Mouse (Mus musculus): ENCODE measurements around the gene Dlx1. TPM values are rescaled to one million over a fixed set of nuclear protein-coding genes. Genes with fewer than 3 reads are reported as not detected.

The Dlx1 gene
- total RNA-seq (2022) = under 1 TPM; 0.20 to 0.78 (median 0.56) TPM

DNA sequence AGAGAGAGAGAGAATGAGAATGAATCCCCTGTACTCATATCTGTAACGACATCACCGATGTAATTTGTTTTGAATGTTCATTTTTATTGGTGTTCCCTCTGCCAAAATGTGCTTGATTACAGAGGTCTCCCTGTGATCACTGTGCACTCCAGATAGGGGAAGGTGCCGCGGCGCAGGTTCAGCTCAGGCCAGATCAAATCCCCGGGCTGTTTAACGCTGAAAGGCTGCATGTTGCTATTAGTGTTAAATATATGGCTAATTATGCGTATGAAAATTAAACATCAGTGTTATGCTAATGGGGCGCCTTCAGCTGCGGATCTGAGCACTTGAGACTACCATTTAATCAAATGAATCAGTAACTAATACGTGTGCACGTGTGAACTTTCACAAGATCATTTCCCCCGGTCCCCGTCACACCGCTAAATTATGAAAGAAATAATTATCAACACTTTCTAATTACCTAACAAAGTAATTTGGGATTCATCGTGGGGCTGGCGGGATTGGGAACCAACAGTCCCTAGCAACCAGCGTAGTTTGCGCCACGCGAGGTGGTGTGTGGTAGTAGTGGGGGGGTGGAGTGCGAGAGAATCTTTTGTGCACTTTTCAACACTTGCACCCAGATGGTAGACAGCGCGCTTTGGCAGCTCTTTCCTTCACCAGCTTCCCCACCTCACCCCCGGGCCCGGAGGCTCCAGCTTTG, at the start of gene Dlx1:
TSS of gene Dlx1 (plus strand) at position 100 of the 700 bp plus-strand sequence.
- no peak for DNase-seq (ENCODE audit: low spot score)

GRCm38 (mm10) chr2:71479917-71480316, 48.0 kb upstream of the Dlx1 start:
- no peak for DNase-seq (ENCODE audit: low spot score)

DNA sequence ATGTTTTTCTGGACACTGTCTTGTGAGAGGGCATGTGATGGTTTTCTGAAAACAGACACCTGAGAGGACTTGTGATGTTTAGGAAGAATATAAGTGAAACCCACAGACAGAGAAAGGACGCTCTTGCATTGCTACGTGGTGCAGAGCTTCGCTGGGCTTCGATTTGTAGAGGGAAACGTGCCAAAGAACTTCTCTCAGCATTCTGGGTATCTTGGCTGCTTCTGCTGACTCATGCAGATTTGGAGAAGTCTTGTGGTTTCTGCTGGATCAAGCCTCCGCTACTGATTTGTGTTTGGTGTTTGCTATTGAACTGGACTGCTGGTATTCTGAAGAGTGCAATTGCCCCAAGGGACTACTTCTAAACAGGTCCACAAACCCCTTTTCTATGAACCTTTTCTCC, 46.1 kb upstream of the Dlx1 start:
- DNase-seq (ENCODE audit: low spot score) = no peak

DNA sequence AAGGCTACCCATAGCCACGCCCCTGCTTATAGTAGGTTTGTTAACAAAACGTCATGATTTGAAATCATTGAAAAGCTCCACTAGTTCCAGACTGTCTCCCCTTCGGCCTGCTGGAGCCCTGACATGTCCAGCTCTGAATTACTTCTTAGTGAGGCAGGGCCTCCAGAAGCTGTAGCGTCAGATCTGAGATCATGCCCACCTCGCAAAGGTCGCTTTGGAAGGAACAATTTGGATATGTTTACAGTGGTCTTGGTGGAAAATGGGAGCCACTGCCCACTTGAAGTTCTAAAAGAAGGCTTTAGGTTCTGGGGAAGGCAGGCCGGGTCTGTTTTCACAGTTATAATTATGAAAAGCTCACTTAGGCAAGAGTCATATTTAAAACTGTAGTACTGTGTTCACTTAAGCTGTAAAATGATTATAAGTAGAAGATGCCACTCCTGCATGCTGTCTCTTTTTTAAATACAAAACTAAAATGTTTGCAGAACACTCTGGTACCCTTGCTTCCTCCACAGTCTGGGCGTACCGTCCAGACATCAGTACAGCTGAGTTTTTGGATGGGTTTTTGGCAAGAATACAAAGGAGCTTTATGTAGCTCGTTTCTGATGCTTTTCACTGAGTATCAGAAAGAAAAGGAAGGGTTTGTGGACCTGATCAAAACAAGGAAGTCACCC, 44.7 kb upstream of the Dlx1 start:
- DNase-seq (ENCODE audit: low spot score) = no peak

- DNase-seq (ENCODE audit: low spot score) = no peak
Observed at GRCm38 (mm10) chr2:71483717-71484066, 44.2 kb upstream of the Dlx1 start.

- no peak for DNase-seq (ENCODE audit: low spot score)
Observed at GRCm38 (mm10) chr2:71491295-71491694, 36.6 kb upstream of the Dlx1 start.

GRCm38 (mm10) chr2:71493161-71493683, 34.7 kb upstream of the Dlx1 start:
- no peak for DNase-seq (ENCODE audit: low spot score)

GRCm38 (mm10) chr2:71494503-71494902, 33.4 kb upstream of the Dlx1 start:
- DNase-seq (ENCODE audit: low spot score) = no peak

DNA sequence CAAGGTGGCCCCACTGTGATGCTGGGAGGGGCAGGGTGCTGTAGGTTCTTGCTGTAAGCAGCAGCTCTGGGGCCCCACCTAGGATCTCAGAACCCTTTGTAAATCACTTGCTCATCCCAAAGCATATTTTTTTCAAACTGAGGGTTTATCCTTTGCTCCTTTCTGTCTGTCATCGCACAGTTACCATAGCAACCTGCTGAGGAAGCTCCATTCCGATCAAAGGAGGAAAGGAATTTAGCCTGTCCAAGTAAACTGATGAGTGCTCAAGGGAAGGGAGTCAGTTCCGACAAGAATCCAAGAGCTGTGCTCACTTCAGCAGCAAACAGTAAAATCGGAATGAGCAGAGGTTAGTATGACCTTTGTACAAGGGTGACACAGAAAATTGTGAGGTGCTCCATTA, 32.9 kb upstream of the Dlx1 start:
- DNase-seq (ENCODE audit: low spot score) = no peak

DNA sequence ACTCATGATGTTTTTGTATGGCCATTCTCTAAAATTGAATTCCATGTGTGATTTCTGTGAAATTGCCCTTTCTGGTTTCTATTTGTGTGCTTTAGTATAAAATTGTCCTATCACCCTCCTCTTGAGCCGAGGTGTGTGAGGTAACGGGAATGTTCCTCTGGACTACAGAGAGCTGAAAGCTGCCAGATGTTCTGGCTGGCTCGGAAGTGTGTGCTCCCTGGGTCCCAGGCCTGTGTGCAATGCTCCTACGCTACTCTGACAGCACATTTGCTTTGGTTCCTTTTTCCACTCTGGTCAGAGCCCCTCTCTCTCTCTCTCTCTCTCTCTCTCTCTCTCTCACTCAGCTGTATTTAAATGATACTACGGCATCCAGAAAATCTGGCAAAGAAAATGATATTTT, 30.7 kb upstream of the Dlx1 start:
- DNase-seq (ENCODE audit: low spot score) = no peak

DNA sequence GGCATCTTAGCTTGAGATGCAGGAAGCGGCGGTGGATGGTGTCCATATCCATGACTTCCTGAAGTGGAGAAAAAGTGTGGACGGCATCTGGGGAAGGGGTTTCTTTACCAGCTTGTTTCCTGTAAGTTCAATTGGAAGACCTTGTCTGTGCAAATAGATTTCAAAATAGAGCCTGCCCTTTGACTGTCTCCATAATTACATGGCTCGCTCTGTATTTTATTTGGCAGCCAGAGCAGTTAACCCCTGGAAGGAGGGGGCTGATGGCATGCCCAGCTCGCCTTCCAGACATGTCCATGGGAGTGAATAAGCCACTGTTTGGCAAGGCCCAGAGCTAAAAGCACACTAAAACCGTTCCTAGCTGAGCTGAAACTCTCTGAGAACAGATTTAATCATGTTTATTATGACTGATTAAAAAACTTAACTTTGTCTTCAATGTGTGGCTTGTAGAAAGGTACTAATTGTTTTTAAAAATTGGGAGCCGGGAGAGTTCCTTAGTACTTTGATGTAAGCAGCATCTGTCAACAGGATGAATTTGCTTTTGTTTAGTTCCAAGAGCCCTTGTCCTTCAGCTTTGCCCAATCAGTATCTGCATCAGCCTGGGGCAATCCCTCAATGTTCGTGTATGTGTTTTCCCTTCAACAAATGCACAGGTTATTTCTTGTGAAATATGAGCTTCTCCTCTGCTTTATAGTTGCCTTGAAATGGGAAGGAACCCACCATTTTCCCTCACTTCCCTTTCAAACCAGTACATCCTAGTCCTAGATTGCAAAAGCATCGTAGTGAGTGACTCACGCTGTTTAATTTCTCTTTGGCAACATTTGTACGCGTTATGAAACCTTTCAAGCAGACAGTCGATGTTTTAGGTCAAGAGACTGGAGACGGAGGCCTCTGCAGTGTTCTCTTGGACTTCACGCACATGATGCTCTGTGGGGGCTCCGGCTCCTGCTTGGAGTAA, 28.4 kb upstream of the Dlx1 start:
- DNase-seq (ENCODE audit: low spot score) = peak; percentile 7

DNA sequence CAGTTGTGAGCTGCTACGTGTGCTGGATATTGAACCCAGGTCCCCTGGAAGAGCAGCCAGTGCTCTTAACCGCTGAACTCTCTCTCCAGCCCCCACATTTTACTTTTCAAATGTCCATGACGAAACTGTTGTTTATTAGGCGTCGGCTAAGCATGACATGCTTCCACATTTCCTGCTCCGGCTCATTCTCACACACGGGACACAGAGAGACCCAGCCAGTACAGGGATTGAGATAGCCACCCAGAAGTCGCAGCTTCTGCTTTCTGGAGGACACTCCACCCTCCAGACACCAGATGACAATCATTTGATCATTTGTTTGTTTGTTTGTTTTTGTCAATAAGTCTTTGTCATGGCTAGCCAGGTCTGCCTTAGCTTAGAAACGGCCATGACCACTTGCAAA, 23.1 kb upstream of the Dlx1 start:
- DNase-seq (ENCODE audit: low spot score) = no peak

DNA sequence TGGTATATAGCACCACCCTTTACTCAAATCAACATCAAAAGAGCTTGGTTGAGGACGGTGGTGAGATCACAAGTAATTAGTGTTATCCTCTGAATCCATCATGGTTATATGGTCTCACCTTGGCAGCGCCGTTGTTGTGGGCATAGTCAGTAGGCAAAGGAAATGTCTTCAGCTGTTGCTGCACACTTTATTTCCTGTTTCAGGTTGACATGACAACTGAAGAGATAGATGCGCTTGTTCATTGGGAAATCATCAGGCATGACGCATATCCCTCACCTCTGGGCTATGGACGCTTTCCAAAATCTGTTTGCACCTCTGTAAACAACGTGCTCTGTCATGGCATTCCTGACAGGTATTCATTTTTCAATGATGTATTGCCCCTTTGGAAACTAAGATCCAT, 16.7 kb upstream of the Dlx1 start:
- no peak for DNase-seq (ENCODE audit: low spot score)

DNA sequence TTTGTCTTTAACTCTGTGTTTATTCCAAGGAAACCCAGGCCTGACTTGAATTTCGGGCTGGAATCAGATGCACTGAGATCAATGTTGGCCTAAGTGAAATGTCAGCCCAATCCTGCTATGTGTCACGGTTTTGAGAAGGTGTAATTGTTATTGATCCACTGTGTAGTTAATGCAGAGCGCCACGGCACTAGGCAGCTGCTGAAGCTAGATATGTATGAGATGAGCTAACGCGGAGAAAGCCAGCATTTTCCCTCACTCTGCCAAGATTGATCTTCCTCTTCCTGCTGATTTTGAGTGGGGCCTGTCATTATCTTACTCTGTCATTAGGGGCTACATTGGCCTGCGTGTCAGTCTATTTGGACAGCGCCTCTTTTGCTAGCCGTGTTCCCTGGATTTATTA, 15.6 kb upstream of the Dlx1 start:
- no peak for DNase-seq (ENCODE audit: low spot score)

GRCm38 (mm10) chr2:71516995-71517394, 10.9 kb upstream of the Dlx1 start:
- no peak for DNase-seq (ENCODE audit: low spot score)

GRCm38 (mm10) chr2:71517466-71518099, 10.3 kb upstream of the Dlx1 start:
- no peak for DNase-seq (ENCODE audit: low spot score)

DNA sequence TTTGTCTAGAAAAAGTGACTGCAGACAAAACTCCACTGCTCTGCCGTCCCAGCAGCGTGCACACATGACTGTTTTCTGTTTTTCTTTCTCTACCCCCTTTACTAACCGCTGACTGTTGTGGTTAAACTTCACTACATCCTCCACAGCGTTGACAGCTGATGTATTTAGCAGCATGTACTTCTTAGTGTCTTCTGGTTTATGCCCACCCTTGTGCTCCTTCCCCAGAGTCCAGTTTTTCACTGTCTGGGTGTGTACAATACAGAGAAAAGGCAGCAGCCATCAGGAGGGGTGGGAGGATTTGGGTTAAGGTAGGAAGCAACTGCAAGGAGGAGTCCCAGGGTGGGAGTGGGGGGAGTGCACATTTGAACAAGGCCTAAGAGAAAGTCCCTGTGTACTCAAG, 5.0 kb upstream of the Dlx1 start:
- DNase-seq (ENCODE audit: low spot score) = no peak

DNA sequence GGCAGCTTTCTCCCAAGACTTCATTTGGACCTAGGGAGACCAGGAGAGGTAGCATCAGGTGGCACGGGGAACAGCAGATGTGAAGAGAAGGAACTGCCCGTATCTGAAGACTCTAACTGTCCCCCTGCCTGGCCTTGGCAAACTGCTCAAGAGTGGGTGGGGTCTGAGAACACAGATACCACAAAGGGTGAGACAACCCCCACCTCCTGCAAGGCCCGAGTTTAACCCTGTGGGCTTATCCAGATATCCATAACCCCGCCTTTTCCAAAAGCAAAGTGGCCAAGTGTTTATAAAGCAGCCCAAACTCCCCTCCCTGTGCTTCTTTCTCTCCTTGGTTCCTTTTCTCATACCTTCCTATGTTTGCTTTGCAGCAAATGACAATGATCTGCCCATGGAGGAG, 4.5 kb upstream of the Dlx1 start:
- no peak for DNase-seq (ENCODE audit: low spot score)

- no peak for DNase-seq (ENCODE audit: low spot score)
Observed at GRCm38 (mm10) chr2:71524763-71525162, 3.1 kb upstream of the Dlx1 start.

DNA sequence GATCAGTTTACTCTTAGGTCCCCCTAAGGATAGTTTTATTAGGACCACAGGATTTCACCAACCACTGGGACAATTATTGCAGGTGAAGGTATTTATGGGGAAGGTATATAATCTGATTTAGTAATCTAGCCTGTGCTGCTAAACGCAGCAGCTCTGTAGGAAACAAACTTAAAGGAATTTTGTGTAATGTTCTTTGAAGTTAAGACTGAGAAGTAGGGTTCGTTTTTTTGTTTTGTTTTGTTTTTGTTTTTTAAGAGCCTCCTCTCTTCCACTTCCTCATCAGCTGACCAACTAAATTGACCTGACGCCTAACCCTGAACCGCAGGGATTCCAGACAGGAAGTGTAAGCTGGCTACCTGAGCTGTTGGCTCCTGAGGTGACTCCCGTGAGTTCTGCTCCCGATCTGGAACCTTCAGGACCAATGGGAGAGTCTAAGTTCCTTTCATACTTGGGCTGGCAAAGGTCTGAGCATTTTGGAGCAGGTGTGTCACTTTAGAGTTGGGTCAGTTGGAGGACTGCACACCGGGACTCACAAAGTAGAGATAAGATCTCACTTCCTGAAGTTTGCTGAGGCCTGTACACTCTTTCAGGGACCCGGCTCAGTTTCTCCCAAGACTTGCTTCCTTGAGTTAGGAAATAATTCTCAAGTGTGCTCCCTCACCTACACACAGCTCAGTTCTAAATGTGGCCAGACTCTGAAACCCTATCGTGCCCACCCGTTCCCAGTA, 1.2 kb upstream of the Dlx1 start:
- no peak for DNase-seq (ENCODE audit: low spot score)

Data from heart, adult 8-10 months (tissue).